Mouse (Mus musculus): Measurements from ENCODE around the gene H2-Aa.

Gene H2-Aa

DNA sequence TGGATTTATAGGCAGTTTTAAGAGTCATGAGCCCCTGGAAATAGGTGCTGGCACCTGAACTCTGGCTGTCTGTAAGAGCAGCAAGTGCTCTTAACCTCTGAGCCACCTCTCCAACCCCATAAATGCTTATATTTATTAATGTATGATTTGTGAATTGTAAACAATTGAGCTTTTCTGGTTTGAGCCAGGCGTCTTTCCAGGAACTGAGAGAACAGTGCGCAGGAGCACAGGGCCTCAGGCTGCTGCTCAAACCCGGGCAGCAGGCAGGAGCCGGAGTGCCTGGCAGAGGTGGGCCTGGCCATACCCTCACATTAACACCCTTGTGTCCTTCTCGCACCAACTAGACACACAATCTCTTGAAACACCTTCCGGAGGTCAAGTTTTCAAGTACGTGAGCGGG, 12.4 kb upstream of the H2-Aa start:
- DNase-seq (ENCODE audit: low spot score in 2 of 2): no peak

DNA sequence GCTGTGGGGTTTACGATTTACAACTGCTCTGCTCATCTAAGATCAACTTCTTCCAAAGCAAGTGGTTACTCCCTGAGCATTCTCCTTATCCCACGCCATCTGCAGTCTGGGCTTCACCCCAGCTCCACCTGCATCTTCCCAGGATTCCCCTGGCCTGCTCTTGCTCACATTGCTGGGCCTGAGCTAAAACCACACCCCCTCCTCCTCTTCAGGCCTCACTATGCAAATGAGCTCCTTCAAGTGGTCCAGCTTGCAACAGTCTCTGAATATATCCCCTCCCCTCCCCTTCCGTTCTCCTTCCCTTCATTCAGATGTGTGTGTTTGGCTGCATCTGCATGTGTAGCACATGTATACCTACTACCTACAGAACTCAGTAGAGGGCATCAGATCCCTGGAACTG, 11.7 kb upstream of the H2-Aa start:
- DNase-seq (ENCODE audit: low spot score in 2 of 2): no peak

- DNase-seq (ENCODE audit: low spot score in 2 of 2): no peak
Observed at GRCm38 (mm10) chr17:34295891-34296794, 8.5 kb upstream of the H2-Aa start.

GRCm38 (mm10) chr17:34295307-34295706, 7.7 kb upstream of the H2-Aa start:
- no peak for DNase-seq (ENCODE audit: low spot score in 2 of 2)

GRCm38 (mm10) chr17:34294249-34294648, 6.6 kb upstream of the H2-Aa start:
- no peak for DNase-seq (ENCODE audit: low spot score in 2 of 2)

- no peak for DNase-seq (ENCODE audit: low spot score in 2 of 2)
Observed at GRCm38 (mm10) chr17:34293533-34293932, 5.9 kb upstream of the H2-Aa start.

DNA sequence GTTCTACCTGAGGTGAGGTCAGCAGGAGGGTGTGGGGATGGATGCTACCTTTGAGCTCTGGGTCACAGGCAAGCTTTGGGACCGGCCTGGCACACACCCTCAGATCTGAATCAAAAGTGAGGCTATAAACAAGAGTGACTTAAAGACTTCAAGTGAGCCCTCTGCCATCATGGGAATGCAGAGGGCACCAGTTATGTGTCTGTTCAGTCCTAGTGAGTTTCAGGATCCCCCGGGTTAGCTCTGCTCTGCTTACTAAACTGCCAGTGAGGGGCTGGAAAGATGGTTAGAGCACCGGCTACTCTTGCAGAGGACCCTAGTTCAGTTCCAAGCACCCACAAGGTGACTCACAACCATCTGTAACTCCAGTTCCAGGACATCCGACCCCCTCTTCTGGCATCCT, 4.9 kb upstream of the H2-Aa start:
- DNase-seq (ENCODE audit: low spot score in 2 of 2): no peak

GRCm38 (mm10) chr17:34291609-34292008, 4.0 kb upstream of the H2-Aa start:
- DNase-seq (ENCODE audit: low spot score in 2 of 2): peak; percentile 65 to 74

- DNase-seq (ENCODE audit: low spot score in 2 of 2): no peak
Observed at GRCm38 (mm10) chr17:34288131-34288530, 508 bp upstream of the H2-Aa start.

- no peak for DNase-seq (ENCODE audit: low spot score in 2 of 2)
Observed at GRCm38 (mm10) chr17:34286999-34287398, 624 bp downstream of the H2-Aa start.

DNA sequence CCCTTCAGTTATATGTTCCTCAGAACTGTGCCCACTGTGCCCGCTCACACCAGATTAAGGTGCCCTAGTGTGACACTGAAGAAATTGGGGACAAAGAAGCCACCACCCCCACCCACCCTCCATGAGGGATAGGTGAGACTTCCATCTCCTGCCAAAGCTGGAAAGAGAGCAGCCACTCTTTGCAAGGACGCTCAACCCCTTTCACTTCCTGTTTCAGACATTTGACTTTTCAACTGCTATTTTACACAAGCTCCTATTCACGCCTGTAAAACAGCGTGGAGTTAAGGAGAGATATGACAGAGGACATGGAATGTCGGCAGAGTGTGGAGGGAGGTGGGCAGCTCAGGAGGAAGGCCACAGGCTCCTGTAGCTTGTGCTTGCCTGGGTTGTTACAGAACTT, 1.1 kb downstream of the H2-Aa start:
- no peak for DNase-seq (ENCODE audit: low spot score in 2 of 2)

- DNase-seq (ENCODE audit: low spot score in 2 of 2): no peak
Observed at GRCm38 (mm10) chr17:34285848-34286247, 1.8 kb downstream of the H2-Aa start.

GRCm38 (mm10) chr17:34285371-34285770, 2.3 kb downstream of the H2-Aa start:
- no peak for DNase-seq (ENCODE audit: low spot score in 2 of 2)

GRCm38 (mm10) chr17:34281836-34282235, 5.8 kb downstream of the H2-Aa start:
- no peak for DNase-seq (ENCODE audit: low spot score in 2 of 2)

DNA sequence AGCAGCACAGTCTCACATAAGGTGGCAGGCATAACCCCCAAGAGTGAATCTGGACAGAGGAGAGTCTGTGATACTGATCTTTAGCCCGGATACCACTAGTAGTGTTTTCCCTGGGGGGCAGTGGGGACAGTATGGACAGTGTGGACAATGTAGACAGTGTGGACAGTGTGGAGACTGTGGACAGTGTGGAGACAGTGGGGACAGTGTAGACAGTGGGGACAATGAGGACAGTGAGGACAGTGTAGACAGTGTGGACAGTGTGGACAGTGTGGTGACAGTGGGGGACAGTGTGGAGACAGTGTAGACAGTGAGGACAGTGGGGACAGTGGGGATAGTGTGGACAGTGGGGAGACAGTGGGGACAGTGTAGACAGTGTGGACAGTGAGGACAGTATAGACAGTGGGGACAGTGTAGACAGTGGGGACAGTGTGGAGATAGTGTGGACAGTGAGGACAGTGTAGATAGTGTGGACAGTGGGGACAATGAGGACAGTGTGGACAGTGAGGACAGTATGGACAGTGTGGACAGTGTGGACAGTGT, 7.1 kb downstream of the H2-Aa start:
- no peak for DNase-seq (ENCODE audit: low spot score in 2 of 2)

- no peak for DNase-seq (ENCODE audit: low spot score in 2 of 2)
Observed at GRCm38 (mm10) chr17:34272102-34272501, 15.5 kb downstream of the H2-Aa start.

GRCm38 (mm10) chr17:34270940-34271339, 16.7 kb downstream of the H2-Aa start:
- no peak for DNase-seq (ENCODE audit: low spot score in 2 of 2)

DNA sequence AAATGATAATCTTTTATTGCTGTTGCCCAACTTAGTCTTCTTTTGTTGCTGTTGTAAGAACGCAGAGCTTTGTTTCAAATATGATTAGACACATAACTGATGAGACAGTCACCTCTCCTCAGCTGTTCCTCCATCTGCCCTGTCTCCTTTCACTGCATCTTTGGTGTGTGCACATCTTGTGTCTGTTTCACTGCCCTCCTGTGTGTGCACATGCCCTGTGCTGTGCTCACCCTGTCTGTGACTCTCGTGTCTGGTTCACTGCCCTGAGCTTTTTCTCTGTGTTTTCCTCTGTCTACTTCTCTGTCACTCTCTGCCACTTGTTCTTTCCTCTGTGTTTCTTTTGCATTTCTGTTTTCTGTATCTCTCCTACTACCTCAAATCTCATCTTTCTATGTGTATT, 17.4 kb downstream of the H2-Aa start:
- DNase-seq (ENCODE audit: low spot score in 2 of 2): no peak

DNA sequence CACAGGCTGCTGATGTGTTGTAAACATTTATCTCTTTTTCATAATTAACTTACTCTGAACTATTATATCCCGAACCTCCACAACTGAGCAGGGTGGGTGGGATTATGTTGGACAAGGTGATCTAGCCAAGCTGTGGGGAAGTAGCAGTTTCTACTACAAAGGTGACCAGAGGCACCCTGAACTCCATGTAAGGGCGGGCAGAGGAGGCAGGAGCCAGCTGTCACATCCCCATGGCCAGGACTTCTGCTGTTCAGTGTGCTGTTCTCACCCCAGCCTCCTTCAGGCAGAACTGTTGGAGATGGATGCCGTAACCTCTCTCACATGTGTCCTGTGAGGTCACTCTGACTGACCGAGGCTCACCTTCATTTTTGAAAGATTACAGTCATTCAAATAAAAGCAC, 17.8 kb downstream of the H2-Aa start:
- no peak for DNase-seq (ENCODE audit: low spot score in 2 of 2)

GRCm38 (mm10) chr17:34268748-34269147, 18.9 kb downstream of the H2-Aa start:
- DNase-seq (ENCODE audit: low spot score in 2 of 2): no peak

DNA sequence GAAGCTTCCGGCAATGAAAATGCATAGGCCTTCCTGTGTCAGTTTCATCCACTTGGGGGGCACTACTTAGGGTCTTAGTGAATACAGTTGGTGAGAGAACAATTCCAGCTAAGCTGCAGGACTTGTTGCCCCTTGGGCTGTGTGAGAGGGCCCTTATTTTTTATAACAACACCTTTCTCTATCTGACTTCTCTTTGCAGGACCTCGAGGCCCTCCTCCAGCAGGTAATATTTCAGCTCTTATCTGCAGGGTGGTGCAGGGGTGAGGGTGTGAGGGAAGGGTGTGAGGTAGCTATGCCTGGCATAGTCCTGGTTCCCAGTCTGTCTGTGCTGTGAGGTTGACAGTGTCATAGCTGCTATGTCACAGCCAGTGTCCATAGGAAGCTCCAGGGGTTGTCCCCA, 19.4 kb downstream of the H2-Aa start:
- no peak for DNase-seq (ENCODE audit: low spot score in 2 of 2)

- no peak for DNase-seq (ENCODE audit: low spot score in 2 of 2)
Observed at GRCm38 (mm10) chr17:34264452-34265351, 22.9 kb downstream of the H2-Aa start.

All from urinary bladder, postnatal 36 days (tissue).